Mouse (Mus musculus) heart, embryonic 11.5 days (tissue): ENCODE measurements around the gene Olfr1437. TPM values are rescaled to one million over a fixed set of nuclear protein-coding genes. Genes with fewer than 3 reads are reported as not detected.
"Not testable (repeated sequence)": the region's sequence is repeated elsewhere in the genome, so short reads cannot be mapped to it uniquely, and the experiment has no call there.

Source experiments
- ATAC-seq: fragments of 200-750 bp; cut with Nextera tagmentation; replicated peaks from 2 replicates; pipeline ENCODE4 v1.8.0; 2017; ENCODE audit warnings: moderate library complexity; ENCODE audit not compliant: insufficient number of reproducible peaks, low FRiP score, low TSS enrichment
- H3K27ac ChIP-seq: fragments of 300-500 bp; sonication (generic); 2 replicates; pipeline ENCODE4 v1.5.1; 2014; ENCODE audit warnings: mild to moderate bottlenecking, low read depth, low read length
- H3K27me3 ChIP-seq: fragments of 300-500 bp; sonication (generic); 2 replicates; pipeline ENCODE4 v1.6.1; 2014; ENCODE audit warnings: mild to moderate bottlenecking, low read length, mixed read lengths; ENCODE audit not compliant: control insufficient read depth, insufficient read depth
- H3K36me3 ChIP-seq: fragments of 300-500 bp; sonication (generic); 2 replicates; pipeline ENCODE4 v1.6.1; 2014; ENCODE audit warnings: mild to moderate bottlenecking, low read length, moderate library complexity, mixed read lengths; ENCODE audit not compliant: control insufficient read depth, insufficient read depth
- H3K4me1 ChIP-seq: fragments of 300-500 bp; sonication (generic); 2 replicates; pipeline ENCODE4 v1.6.1; 2014; ENCODE audit warnings: low read length; ENCODE audit not compliant: control insufficient read depth, insufficient read depth
- H3K4me2 ChIP-seq: fragments of 300-500 bp; sonication (generic); 2 replicates; pipeline ENCODE4 v1.6.1; 2014; ENCODE audit warnings: mild to moderate bottlenecking, moderate library complexity
- H3K4me3 ChIP-seq: fragments of 300-500 bp; sonication (generic); 2 replicates; pipeline ENCODE4 v1.5.1; 2014; ENCODE audit warnings: low read depth, low read length
- H3K9ac ChIP-seq: fragments of 300-500 bp; sonication (generic); 2 replicates; pipeline ENCODE4 v1.6.1; 2014; ENCODE audit warnings: mild to moderate bottlenecking, low read depth, low read length, moderate library complexity
- H3K9me3 ChIP-seq: fragments of 300-500 bp; sonication (generic); replicated peaks from 2 replicates; pipeline ENCODE4 v1.6.1; 2016; ENCODE audit warnings: low read length; ENCODE audit not compliant: control insufficient read depth
- WGBS: fragments of 180-500 bp; shearing (Covaris S2); extraction: QIAGEN DNeasy Blood & Tissue Kit; methylation state at CpG from one replicate; pipeline ENCODE4 v1.1.7; 2014; ENCODE audit not compliant: insufficient replicate concordance; 5-methylcytosine and 5-hydroxymethylcytosine counted together
- polyA plus RNA-seq: library from polyadenylated mRNA; unstranded; fragments of >200 nt; fragmentation: Nextera tagmentation; extraction: Ambion mirVana; gene quantifications from 2 replicates; pipeline ENCODE4 v1.2.1, GENCODE M21; 2014

Gene Olfr1437
- not detected in 2 replicates for polyA plus RNA-seq

GRCm38 (mm10) chr19:12325001-12325400, at the start of gene Olfr1437:
Gene Olfr1437, minus strand, starts transcription at chr19:12325101.
- Histone ChIP-seq H3K4me1 (no peaks in the 10 kb centered on the region), H3K4me3 (no peak within 1 kb of the TSS), H3K27me3 (no peaks in the 10 kb centered on the region), H3K27ac (no peak within 1 kb of the TSS), H3K36me3 (no peaks in the 10 kb centered on the region), H3K9ac (no peak within 1 kb of the TSS), H3K4me2 (no peak within 1 kb of the TSS), H3K9me3 (no peaks in the 10 kb centered on the region)
- WGBS = 75% methylated on average over 2 of the region's 2 CpGs
- no peak for ATAC-seq

GRCm38 (mm10) chr19:12374465-12375025, 49.6 kb upstream of the Olfr1437 start:
- 63% methylated on average over 2 of the region's 2 CpGs for WGBS
- no peaks in the 10 kb centered on the region for H3K4me1 ChIP-seq
- H3K27ac ChIP-seq = no peak overlapping the region
- no peak overlapping the region for H3K9ac ChIP-seq
- no peak for ATAC-seq
- H3K9me3 ChIP-seq = no peaks in the 10 kb centered on the region
- no peak overlapping the region for H3K4me2 ChIP-seq
- no peak overlapping the region for H3K4me3 ChIP-seq
- H3K27me3 ChIP-seq = no peaks in the 10 kb centered on the region
- no peaks in the 10 kb centered on the region for H3K36me3 ChIP-seq

- no peaks in the 10 kb centered on the region for H3K4me1 ChIP-seq
- H3K9ac ChIP-seq = no peak overlapping the region
- no peak overlapping the region for H3K4me2 ChIP-seq
- no peaks in the 10 kb centered on the region for H3K9me3 ChIP-seq
- H3K27me3 ChIP-seq = no peaks in the 10 kb centered on the region
- WGBS = 63% methylated on average over 3 of the region's 3 CpGs
- ATAC-seq = no peak
- no peak overlapping the region for H3K4me3 ChIP-seq
- H3K27ac ChIP-seq = no peak overlapping the region
- H3K36me3 ChIP-seq = no peaks in the 10 kb centered on the region
These were observed 48.1 kb upstream of the Olfr1437 start for GRCm38 (mm10) chr19:12373004-12373403.

- 78% methylated on average over 3 of the region's 3 CpGs for WGBS
These were observed 10.9 kb upstream of the Olfr1437 start, which contains the start of gene Olfr1438-ps1 for GRCm38 (mm10) chr19:12335810-12336209. Gene Olfr1438-ps1, minus strand, starts transcription at chr19:12335910.

GRCm38 (mm10) chr19:12299030-12299429, 25.9 kb downstream of the Olfr1437 start, which contains the start of gene Olfr1436:
Gene Olfr1436, minus strand, starts transcription at chr19:12299130.
- H3K4me2 ChIP-seq, H3K4me3 ChIP-seq, H3K9ac ChIP-seq, H3K36me3 ChIP-seq, H3K9me3 ChIP-seq, H3K27me3 ChIP-seq, H3K4me1 ChIP-seq, H3K27ac ChIP-seq, ATAC-seq: not testable (repeated sequence)
- WGBS = 83% methylated on average over 1 of the region's 1 CpGs

More at GRCm38 (mm10) chr19:12335810-12336209, 10.9 kb upstream of the Olfr1437 start, which contains the start of gene Olfr1438-ps1:
- Histone ChIP-seq H3K9me3 (no peaks in the 10 kb centered on the region), H3K27me3 (no peaks in the 10 kb centered on the region), H3K4me1 (no peaks in the 10 kb centered on the region), H3K4me2 (no peak within 1 kb of the TSS), H3K4me3 (no peak within 1 kb of the TSS), H3K27ac (no peak within 1 kb of the TSS), H3K36me3 (no peaks in the 10 kb centered on the region), H3K9ac (no peak within 1 kb of the TSS)
- no peak for ATAC-seq

- ATAC-seq = no peak
These were observed 31.9 kb downstream of the Olfr1437 start for GRCm38 (mm10) chr19:12292979-12293378.

GRCm38 (mm10) chr19:12279554-12279953, 45.3 kb downstream of the Olfr1437 start, which contains the start of gene Olfr1434:
Gene Olfr1434, plus strand, starts transcription at chr19:12279854.
- ATAC-seq = no peak
- Histone ChIP-seq H3K27ac (no peak within 1 kb of the TSS), H3K9ac (no peak within 1 kb of the TSS), H3K4me3 (no peak within 1 kb of the TSS), H3K27me3 (no peaks in the 10 kb centered on the region), H3K36me3 (no peaks in the 10 kb centered on the region), H3K4me1 (no peaks in the 10 kb centered on the region), H3K4me2 (no peak within 1 kb of the TSS), H3K9me3 (no peaks in the 10 kb centered on the region)
- WGBS = 55% methylated on average over 2 of the region's 2 CpGs

More at GRCm38 (mm10) chr19:12292979-12293378, 31.9 kb downstream of the Olfr1437 start:
- Histone ChIP-seq H3K4me2 (no peak overlapping the region), H3K27me3 (no peaks in the 10 kb centered on the region), H3K27ac (no peak overlapping the region), H3K9me3 (no peaks in the 10 kb centered on the region), H3K4me3 (no peak overlapping the region), H3K4me1 (no peaks in the 10 kb centered on the region), H3K36me3 (no peaks in the 10 kb centered on the region), H3K9ac (no peak overlapping the region)
